Mouse (Mus musculus): ENCODE data around the gene Nifk. TPM values are rescaled to one million over a fixed set of nuclear protein-coding genes. Genes with fewer than 3 reads are reported as not detected.

The Nifk gene
- 46.2 and 46.9 TPM in 2 replicates for polyA plus RNA-seq (2015; fragmentation: Nextera tagmentation; extraction: Ambion mirVana)

DNA sequence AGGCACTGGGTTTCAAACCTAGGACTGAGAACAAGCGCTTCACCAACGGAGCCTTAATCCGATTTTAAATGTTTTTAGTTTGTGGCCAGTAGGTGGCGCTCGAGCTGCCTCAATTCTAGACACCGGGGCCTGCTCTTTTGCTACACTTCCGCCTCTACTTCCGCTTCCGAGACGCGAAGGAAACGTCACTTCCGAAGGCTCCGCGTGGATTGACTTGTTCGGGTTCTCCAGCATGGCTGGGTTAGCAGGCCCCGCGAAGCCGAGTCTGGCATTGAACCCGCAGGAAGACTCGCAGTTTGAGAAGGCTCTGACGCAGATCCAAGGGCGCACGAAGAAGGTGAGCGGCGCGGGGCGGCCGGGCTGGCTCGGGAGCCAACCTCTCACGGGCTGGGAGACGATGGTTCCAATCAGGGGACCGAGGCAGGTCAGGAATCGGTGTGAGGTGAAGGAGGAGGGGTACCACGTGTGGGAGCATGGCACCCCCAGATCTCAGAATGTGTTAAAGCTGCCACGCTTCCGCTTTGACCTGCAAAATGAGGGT lies at the start of gene Nifk:
Nifk (plus strand) TSS at position 179 of the 541 bp plus-strand sequence.
- no peaks in the 10 kb centered on the region for H3K9me3 ChIP-seq
- H3K27ac ChIP-seq (replicated peaks), result 0 out of 2 replicates have a peak within 1 kb of the TSS, but pooled peaks have one; percentile 36
- H3K36me3 ChIP-seq, result peaks cover 26% of the 10 kb centered on the region
- peak within 1 kb of the TSS; percentile 92 for H3K4me2 ChIP-seq
- peak within 1 kb of the TSS; percentile 95 for H3K9ac ChIP-seq
- H3K4me3 ChIP-seq, result peak within 1 kb of the TSS; percentile 96
- ATAC-seq (ENCODE audit: extremely low read depth, insufficient number of reproducible peaks, low FRiP score, low TSS enrichment), result peak; percentile 82
- WGBS, result under 1% methylated on average over 37 of the region's 37 CpGs
- H3K4me1 ChIP-seq, result peaks cover 15% of the 10 kb centered on the region
- H3K27me3 ChIP-seq (replicated peaks), result peaks cover 23% of the 10 kb centered on the region

- H3K9me3 ChIP-seq, result no peaks in the 10 kb centered on the region
- no peak overlapping the region for H3K4me3 ChIP-seq
- H3K9ac ChIP-seq, result no peak overlapping the region
- 14% methylated on average over 2 of the region's 2 CpGs for WGBS
- H3K27ac ChIP-seq (replicated peaks), result no peak overlapping the region
- no peaks in the 10 kb centered on the region for H3K4me1 ChIP-seq
- no peaks in the 10 kb centered on the region for H3K36me3 ChIP-seq
- no peaks in the 10 kb centered on the region for H3K27me3 ChIP-seq (replicated peaks)
- ATAC-seq (ENCODE audit: extremely low read depth, insufficient number of reproducible peaks, low FRiP score, low TSS enrichment), result no peak
- no peak overlapping the region for H3K4me2 ChIP-seq
Measured at GRCm38 (mm10) chr1:118275139-118275538, 46.5 kb upstream of the Nifk start.

DNA sequence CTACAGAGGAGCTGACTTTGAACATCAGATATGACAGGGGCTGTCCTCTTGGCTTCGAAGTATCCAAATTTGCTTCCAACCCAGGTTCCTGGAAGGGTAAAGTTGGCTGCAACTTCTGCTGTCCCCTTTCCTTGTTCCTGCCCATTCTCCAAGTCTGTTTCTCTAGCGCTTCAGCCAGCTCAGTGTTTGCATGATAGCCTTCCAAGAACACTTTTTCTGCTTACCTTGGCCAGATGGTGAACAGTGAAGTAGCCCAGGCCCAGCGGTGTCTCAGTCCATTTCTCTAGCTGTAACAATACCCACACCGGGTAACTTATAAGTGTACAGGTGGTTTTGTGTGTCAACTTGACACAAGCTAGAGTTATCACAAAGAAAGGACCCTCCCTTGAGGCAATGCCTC lies 29.3 kb upstream of the Nifk start:
- no peaks in the 10 kb centered on the region for H3K27me3 ChIP-seq (replicated peaks)
- no peak for ATAC-seq (ENCODE audit: extremely low read depth, insufficient number of reproducible peaks, low FRiP score, low TSS enrichment)
- no peak overlapping the region for H3K4me2 ChIP-seq
- no peak overlapping the region for H3K9ac ChIP-seq
- H3K4me3 ChIP-seq, result no peak overlapping the region
- H3K9me3 ChIP-seq, result no peaks in the 10 kb centered on the region
- H3K36me3 ChIP-seq, result peaks cover 32% of the 10 kb centered on the region
- no peak overlapping the region for H3K27ac ChIP-seq (replicated peaks)
- 82% methylated on average over 4 of the region's 4 CpGs for WGBS
- H3K4me1 ChIP-seq, result no peaks in the 10 kb centered on the region

GRCm38 (mm10) chr1:118294192-118294591 lies 27.4 kb upstream of the Nifk start:
- Histone ChIP-seq H3K27me3 (replicated peaks) (no peaks in the 10 kb centered on the region), H3K9ac (no peak overlapping the region), H3K36me3 (peaks cover 51% of the 10 kb centered on the region), H3K27ac (replicated peaks) (no peak overlapping the region), H3K4me3 (no peak overlapping the region), H3K4me2 (no peak overlapping the region), H3K9me3 (no peaks in the 10 kb centered on the region), H3K4me1 (no peaks in the 10 kb centered on the region)
- 91% methylated on average over 3 of the region's 3 CpGs for WGBS
- ATAC-seq (ENCODE audit: extremely low read depth, insufficient number of reproducible peaks, low FRiP score, low TSS enrichment), result no peak

GRCm38 (mm10) chr1:118294826-118295225 lies 26.8 kb upstream of the Nifk start:
- H3K9ac ChIP-seq, result no peak overlapping the region
- WGBS, result 71% methylated on average over 5 of the region's 5 CpGs
- no peaks in the 10 kb centered on the region for H3K27me3 ChIP-seq (replicated peaks)
- H3K27ac ChIP-seq (replicated peaks), result no peak overlapping the region; the same call in 1 of the 2 replicates
- no peak overlapping the region for H3K4me2 ChIP-seq
- H3K4me1 ChIP-seq, result no peaks in the 10 kb centered on the region
- H3K4me3 ChIP-seq, result no peak overlapping the region
- ATAC-seq (ENCODE audit: extremely low read depth, insufficient number of reproducible peaks, low FRiP score, low TSS enrichment), result no peak
- H3K36me3 ChIP-seq, result peaks cover 57% of the 10 kb centered on the region
- H3K9me3 ChIP-seq, result no peaks in the 10 kb centered on the region

GRCm38 (mm10) chr1:118296673-118297072 lies 25.0 kb upstream of the Nifk start:
- no peak overlapping the region for H3K4me2 ChIP-seq
- no peaks in the 10 kb centered on the region for H3K4me1 ChIP-seq
- no peak overlapping the region for H3K9ac ChIP-seq
- H3K27ac ChIP-seq (replicated peaks), result no peak overlapping the region
- H3K36me3 ChIP-seq, result peaks cover 76% of the 10 kb centered on the region
- no peaks in the 10 kb centered on the region for H3K9me3 ChIP-seq
- H3K4me3 ChIP-seq, result no peak overlapping the region
- no peaks in the 10 kb centered on the region for H3K27me3 ChIP-seq (replicated peaks)
- no peak for ATAC-seq (ENCODE audit: extremely low read depth, insufficient number of reproducible peaks, low FRiP score, low TSS enrichment)
- WGBS, result 81% methylated on average over 3 of the region's 3 CpGs

DNA sequence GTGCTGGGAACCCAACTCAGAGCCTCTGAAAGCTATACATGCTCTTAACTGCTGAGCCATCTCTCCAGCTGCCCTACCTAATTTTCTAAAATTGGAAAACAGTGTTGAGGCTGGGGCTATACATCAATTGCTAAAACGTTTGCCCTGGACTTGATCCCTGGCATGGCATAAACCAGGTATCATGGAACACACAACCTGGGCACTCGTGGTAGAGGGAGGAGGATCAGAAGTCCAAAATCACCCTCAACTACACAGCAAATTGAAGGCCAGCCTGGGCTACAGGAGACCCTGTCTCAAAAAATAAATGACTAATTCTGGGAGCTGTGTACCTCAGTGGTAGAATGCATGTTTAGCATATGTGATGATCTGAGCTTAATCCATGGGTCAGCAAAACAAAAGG lies 23.9 kb upstream of the Nifk start:
- Histone ChIP-seq H3K36me3 (peaks cover 86% of the 10 kb centered on the region), H3K9ac (no peak overlapping the region), H3K27ac (replicated peaks) (no peak overlapping the region), H3K27me3 (replicated peaks) (no peaks in the 10 kb centered on the region), H3K9me3 (no peaks in the 10 kb centered on the region), H3K4me2 (no peak overlapping the region), H3K4me3 (no peak overlapping the region), H3K4me1 (no peaks in the 10 kb centered on the region)
- ATAC-seq (ENCODE audit: extremely low read depth, insufficient number of reproducible peaks, low FRiP score, low TSS enrichment), result no peak
- WGBS, result 91% methylated on average over 2 of the region's 2 CpGs

GRCm38 (mm10) chr1:118310780-118311621 lies 10.6 kb upstream of the Nifk start:
- peak overlapping the region; percentile 96 for H3K4me3 ChIP-seq
- peak overlapping the region; percentile 97 for H3K9ac ChIP-seq
- H3K9me3 ChIP-seq, result no peaks in the 10 kb centered on the region
- H3K4me2 ChIP-seq, result peak overlapping the region; percentile 80
- H3K27ac ChIP-seq (replicated peaks), result peak overlapping the region; percentile 90
- peaks cover 9% of the 10 kb centered on the region for H3K4me1 ChIP-seq
- no peaks in the 10 kb centered on the region for H3K27me3 ChIP-seq (replicated peaks)
- under 1% methylated on average over 67 of the region's 67 CpGs for WGBS
- peaks cover 25% of the 10 kb centered on the region for H3K36me3 ChIP-seq
- ATAC-seq (ENCODE audit: extremely low read depth, insufficient number of reproducible peaks, low FRiP score, low TSS enrichment), result peak; percentile 94

GRCm38 (mm10) chr1:118311622-118312326 lies 9.9 kb upstream of the Nifk start, which contains the start of gene Tsn:
Tsn (minus strand) TSS chr1:118311739.
- 50% methylated on average over 12 of the region's 12 CpGs for WGBS
- ATAC-seq (ENCODE audit: extremely low read depth, insufficient number of reproducible peaks, low FRiP score, low TSS enrichment), result no peak
- H3K36me3 ChIP-seq, result peaks cover 17% of the 10 kb centered on the region
- peaks cover 9% of the 10 kb centered on the region for H3K4me1 ChIP-seq
- peak within 1 kb of the TSS; percentile 80 for H3K4me2 ChIP-seq
- H3K27me3 ChIP-seq (replicated peaks), result no peaks in the 10 kb centered on the region
- H3K4me3 ChIP-seq, result peak within 1 kb of the TSS; percentile 96
- no peaks in the 10 kb centered on the region for H3K9me3 ChIP-seq
- peak within 1 kb of the TSS; percentile 90 for H3K27ac ChIP-seq (replicated peaks)
- H3K9ac ChIP-seq, result peak within 1 kb of the TSS; percentile 97

DNA sequence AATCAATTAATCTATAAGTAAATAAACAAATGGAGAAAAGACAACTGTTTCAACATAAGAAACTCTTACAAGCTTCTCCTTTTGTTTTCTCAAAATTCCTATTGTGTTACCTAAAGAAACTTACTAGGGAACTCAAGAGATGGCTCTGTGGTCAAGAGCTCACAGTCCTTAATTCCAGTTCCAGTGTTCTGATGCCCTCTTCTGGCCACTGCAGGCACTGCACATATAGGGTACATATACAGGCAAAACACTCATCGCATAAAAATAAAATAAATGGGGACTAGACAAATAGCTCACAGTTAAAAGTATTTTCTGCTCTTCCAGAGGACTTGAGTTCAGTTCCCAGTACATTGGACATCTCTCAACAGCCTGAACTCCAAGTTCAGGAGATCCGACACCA lies 943 bp upstream of the Nifk start:
- Histone ChIP-seq H3K4me2 (no peak overlapping the region), H3K4me3 (no peak overlapping the region), H3K36me3 (peaks cover 22% of the 10 kb centered on the region), H3K27me3 (replicated peaks) (peaks cover 23% of the 10 kb centered on the region), H3K27ac (replicated peaks) (no peak overlapping the region), H3K9me3 (no peaks in the 10 kb centered on the region), H3K4me1 (peaks cover 15% of the 10 kb centered on the region), H3K9ac (no peak overlapping the region)
- 65% methylated on average over 2 of the region's 2 CpGs for WGBS
- no peak for ATAC-seq (ENCODE audit: extremely low read depth, insufficient number of reproducible peaks, low FRiP score, low TSS enrichment)
